Mouse (Mus musculus) thymus, postnatal 25 days (tissue): ENCODE data around the gene Emb.
A peak's percentile ranks its signal among the peaks of the same experiment; 100 is the strongest.
"Not testable (repeated sequence)": the region's sequence is repeated elsewhere in the genome, so short reads cannot be mapped to it uniquely, and the experiment has no call there.

Experiments used
- DNase-seq: peaks from one replicate; pipeline ENCODE4 v3.0.0; 2022

Emb gene

DNA sequence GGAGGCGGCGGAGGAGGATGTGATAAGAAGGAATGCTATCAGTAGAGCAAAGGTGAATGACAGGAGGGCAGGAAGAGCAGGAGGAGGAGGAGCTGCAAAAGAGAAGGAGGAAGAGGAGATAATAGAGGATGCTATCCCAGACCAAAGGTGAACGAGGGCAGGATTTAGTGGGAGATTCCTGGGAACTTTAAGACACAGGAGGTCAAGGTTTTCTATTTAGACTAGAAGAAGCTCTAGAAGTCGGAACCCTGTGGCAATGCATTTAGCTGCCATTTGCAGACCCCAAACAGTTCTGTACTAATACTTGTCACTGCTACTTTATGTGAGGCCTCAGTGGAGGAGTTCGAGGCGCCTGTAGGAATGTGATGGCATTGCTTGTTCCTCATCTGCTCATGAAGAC lies at the start of gene Emb:
TSS of gene Emb (plus strand) at position 301 of the 400 bp plus-strand sequence.
- DNase-seq, result no peak

- DNase-seq, result no peak
These were observed 44.4 kb upstream of the Emb start for GRCm38 (mm10) chr13:117163906-117164305.

- DNase-seq, result no peak
These were observed 43.3 kb upstream of the Emb start for GRCm38 (mm10) chr13:117165071-117165470.

DNA sequence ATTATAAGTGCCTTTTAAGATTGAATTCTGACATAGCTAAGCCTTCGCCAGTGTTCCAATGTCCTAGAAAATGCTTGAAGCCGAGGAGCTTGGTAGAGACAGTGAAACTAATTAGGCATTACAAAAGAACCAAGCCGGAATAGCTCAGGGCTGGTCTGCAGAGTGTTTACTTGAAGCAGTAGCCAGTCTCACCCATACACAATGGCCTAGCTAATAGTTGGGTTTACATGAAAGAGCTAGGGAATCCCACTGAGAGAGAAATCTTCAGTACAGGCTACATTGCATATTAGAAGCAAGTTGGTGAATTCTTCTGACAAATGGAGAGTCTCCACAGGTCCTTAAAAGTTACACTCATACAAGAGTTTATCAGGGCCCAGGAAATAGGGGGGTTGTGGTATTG lies 27.4 kb upstream of the Emb start:
- not testable (repeated sequence) for DNase-seq

GRCm38 (mm10) chr13:117183288-117183687 lies 25.0 kb upstream of the Emb start:
- DNase-seq, result no peak

- no peak for DNase-seq
These were observed 23.0 kb upstream of the Emb start for GRCm38 (mm10) chr13:117185329-117185728.

- no peak for DNase-seq
These were observed 16.2 kb upstream of the Emb start for GRCm38 (mm10) chr13:117192161-117192560.

DNA sequence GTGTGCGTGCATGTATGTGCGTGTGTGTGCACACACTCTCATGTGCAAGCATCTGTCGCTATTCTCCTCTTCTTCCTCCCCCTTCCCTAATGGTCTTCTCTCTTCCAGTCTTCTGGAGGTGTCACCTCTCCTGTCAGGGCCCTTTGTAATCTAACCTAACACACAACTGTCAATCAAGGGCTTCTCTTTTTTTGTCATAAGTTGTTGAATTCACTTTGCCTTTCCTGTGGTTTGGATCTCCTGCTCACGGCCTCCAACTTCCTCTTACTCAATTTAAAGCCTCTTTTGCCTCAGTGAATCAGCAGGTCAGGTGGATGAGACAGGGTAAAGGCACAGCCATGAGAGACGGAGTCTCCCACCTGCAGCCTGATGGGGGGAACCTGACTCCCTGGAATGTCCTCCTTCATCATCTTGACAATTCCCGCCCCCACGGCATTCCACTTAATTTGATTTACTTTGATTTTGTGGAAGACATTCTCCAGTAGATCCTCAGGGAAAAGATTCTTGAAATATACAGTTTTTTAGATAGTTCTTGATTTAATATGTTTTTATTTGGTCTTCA lies 14.8 kb upstream of the Emb start:
- no peak for DNase-seq

- DNase-seq, result peak; percentile 48
These were observed 12.5 kb upstream of the Emb start for GRCm38 (mm10) chr13:117195569-117196495.

DNA sequence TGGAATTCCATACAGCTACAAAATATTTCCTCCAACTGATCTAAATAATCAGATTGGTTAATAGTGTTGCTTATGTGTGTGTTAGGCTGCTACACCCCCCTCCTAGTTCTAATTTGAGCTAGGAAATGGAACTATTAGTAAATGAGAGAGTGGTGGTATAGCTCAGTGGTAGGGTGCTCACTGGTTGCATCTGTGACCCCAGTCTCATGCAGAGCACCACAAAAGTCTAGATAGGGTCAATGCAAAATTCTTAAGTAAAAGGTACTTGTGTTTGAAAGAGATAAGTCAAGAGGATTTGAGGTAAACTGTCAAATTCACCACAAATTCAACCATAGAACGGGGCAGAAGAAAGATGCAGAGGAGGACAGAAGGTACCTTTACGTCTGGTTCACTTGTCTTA lies 10.7 kb upstream of the Emb start:
- no peak for DNase-seq

- peak; percentile 90 for DNase-seq
These were observed 9.8 kb upstream of the Emb start for GRCm38 (mm10) chr13:117198402-117199083.

DNA sequence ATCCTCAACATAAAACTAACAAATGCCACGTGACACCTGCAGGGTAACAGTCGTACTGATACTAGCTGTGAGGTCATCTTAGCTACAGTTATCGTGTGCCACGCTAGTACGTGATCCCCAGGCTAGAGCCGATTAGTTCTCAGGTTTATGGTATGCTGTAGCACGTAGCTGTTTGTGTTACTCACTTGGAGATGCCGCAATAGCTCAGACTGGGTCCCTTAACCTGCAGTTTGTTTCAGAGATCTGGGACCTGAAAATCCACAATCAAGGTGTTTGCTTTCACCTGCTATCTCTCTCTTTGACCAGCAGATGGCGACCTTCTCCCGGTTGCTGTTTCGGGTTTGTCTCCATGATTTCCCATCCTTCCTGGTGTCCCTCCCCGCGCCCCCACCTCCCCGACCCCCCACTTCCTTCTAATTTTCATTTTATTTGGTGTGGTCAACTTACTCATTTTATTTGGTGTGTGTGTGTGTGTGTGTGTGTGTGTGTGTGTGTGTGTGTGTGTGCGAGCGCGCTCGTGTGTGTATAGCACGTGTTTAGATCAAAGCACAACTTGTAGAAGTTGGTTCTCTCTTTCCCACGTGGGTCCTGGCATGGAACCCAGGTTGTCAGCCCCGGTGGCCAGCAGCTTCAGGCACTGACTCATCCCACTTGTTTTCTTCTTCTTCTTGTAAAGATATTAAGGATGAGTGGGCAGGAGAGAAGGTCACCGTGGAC lies 5.4 kb upstream of the Emb start:
- no peak for DNase-seq

DNA sequence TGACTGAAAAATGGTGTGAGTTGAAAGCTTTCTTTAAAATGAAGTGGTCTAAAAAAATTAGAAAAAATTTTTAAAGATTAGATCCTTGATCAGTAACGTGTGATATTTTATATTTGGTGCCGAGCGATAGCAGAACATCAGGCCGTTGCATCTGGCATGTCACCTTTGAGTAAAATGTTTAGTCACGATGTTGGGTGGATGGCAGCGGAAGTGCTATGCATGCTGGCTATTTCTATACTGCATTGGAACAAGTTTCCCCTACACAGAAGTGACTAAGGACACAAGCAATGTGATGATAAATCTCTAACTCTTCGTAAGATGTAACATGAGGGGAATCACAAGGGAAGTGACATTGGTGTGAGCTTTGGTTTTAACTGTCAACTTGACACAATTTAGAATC lies 3.7 kb upstream of the Emb start:
- DNase-seq, result no peak

GRCm38 (mm10) chr13:117206066-117206465 lies 2.3 kb upstream of the Emb start:
- DNase-seq, result no peak

GRCm38 (mm10) chr13:117211386-117211875 lies 3.1 kb downstream of the Emb start:
- DNase-seq, result peak; percentile 66

DNA sequence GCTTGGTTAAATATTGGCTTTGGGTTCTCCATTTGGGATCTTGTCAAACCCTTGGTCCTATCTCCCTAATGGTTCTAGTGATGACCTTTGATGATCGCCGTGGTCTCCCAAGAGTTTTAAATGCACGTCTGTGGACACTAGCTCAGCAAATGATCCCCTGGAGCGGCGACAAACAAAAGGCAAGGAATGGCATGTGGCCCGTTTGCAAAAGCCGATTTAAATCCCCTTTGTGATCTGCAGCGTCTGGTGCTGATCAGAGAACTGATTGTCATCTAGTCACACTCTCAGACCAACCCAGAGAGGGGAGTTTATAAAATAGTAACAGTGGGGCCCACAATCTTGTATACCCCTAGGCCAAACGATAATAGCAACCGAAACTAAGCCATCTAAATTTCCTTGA lies 7.1 kb downstream of the Emb start:
- DNase-seq, result no peak

- peak; percentile 72 for DNase-seq
These were observed 7.8 kb downstream of the Emb start for GRCm38 (mm10) chr13:117216126-117216525.

DNA sequence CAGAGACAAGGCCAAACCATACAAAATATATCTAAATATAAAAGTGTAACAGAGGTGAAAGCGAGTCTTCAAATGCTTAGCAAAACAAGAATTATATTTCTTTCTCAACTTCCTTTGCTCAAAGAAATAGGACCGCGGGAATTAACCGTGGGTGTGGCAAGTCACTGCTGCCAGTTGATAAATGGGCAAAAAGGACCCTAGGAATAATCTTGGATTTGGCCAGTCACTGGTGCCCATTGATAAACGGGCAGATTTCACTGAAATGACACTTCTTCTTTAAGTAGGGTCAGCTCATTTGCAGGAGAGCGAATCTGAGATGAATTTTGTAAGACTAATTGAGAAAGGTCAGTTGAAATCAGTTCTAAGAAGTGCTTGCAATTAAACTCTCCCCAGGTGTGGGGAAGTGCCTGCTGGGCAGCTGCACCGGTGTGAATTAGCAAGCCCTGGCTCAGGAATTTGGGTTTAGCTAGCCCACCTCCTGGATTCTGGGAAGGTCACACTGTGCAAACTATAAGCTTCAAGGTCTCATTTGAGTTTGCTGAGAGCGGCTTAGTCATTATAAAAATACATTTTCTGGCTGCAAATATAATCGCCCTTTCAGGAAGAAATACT lies 8.5 kb downstream of the Emb start:
- DNase-seq, result no peak

- DNase-seq, result no peak
These were observed 9.3 kb downstream of the Emb start for GRCm38 (mm10) chr13:117217621-117218020.

DNA sequence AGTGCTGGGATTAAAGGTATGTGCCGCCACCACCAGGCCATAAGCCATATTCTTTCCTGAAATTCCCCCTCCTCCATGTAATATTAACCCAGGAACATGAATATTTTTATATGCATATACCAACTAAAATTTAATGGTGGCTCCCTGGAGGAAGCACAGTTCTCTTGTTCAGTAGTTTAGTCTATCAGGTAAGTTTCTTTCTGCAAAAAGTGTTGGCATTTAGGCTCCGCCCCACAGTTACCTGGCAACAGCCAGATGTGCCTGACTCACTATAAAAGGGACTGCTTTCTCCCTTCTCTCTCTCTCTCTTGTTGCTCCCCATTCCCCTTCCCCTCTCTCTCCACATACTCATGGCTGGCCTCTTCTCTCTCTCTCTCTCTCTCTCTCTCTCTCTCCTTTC lies 9.8 kb downstream of the Emb start:
- DNase-seq, result peak; percentile 64

DNA sequence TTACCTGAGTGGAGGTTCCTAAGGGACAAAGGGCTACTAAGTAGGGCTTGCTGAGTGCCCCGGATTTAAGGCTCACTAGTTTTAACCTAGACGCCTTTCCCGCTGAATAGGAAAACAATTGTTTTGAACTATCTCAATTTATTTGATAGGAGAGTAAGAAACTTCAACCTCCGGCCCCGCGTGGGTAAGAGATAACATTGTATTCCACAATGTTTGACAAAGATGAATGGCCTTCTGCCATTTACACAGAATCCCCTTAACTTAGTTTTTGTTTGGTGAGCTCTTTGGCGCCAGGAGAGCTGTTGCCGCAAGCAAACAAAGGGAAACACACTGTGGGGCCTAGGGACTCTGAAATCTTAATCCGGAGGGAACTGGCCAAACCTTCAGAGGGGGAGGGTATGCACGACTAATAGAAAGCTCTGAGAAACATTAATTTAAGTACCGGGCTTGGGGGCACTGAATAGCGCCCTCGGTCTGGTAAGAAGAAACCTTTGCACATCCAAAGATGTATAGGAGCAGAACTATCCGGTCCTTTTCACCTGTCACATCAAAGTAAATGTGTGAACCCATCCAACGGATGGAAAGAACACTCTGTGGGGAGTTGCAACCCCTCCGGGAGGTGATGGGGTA lies 11.7 kb downstream of the Emb start:
- no peak for DNase-seq
